In the genomic region with DNA sequence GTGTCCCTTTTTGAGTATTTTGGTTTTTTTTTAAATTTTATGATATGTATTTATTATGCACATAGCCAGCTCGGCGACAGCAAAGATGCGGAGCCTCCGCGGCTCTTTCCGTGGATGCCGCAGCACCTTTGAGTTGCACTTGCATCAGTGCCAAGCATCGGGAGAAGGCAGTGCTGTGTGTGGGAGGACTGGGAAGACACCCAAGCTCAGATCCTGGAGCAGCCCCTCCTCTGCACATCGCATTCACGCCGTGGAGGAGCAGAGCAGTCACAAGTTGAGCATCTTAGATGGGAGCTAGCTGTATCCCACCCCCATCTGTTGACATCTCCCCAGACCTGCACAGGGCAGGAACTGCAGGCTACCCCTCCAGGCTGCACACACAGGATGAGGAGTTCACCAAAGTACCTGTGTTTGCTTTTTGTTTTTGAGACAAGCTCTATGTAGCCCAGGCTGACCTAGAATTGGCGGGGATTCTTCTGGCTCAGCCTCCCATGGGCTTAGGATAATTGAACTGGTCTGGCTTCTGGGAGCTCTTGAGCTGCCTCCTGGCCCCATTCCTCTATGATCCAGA, we compare ENCODE assay signal across 12 mouse cellular contexts. TPM values are rescaled to one million over a fixed set of nuclear protein-coding genes. Genes with fewer than 3 reads are reported as not detected.
DNase-seq lines count a peak whose midpoint lies in the region; ATAC-seq and TF ChIP-seq lines count a peak whose summit lies in the region.
"Had no signal": no experiment of that assay in that cellular context is flagged by ENCODE, and none has a peak within 500 bp of the region (broad histone marks: within the 10 kb centered on the region; RNA-seq: fewer than 3 reads in every experiment).

No protein-coding gene starts in this region.

- WGBS in hindbrain, embryonic 16.5 days, result 83% methylated on average over 12 of the region's 12 CpGs
- WGBS in hindbrain, embryonic 12.5 days, result 87% methylated on average over 12 of the region's 12 CpGs

- ATAC-seq in hindbrain, embryonic 16.5 days, result peak; percentile 16; the same call in 1 of the 2 replicates
- no peak for ATAC-seq in hindbrain, embryonic 12.5 days (ENCODE audit: low FRiP score)
- ATAC-seq: CD4-positive, CD25-positive, alpha-beta regulatory T cell, adult 4 months had no signal

- no peak overlapping the region for H3K9ac ChIP-seq in hindbrain, embryonic 16.5 days (ENCODE audit: low read depth, low read length)
- no peak overlapping the region for H3K9ac ChIP-seq in hindbrain, embryonic 12.5 days
- H3K9ac ChIP-seq: embryonic facial prominence, embryonic 13.5 days; heart, embryonic 15.5 days had no signal

- no peak overlapping the region for H3K4me3 ChIP-seq in hindbrain, embryonic 16.5 days (ENCODE audit: low read length)
- no peak overlapping the region for H3K4me3 ChIP-seq in hindbrain, embryonic 12.5 days
- H3K4me3 ChIP-seq in layer of hippocampus, adult 2 months, result no peak overlapping the region; the same call in 1 of the 2 replicates
- H3K4me3 ChIP-seq: embryonic facial prominence, embryonic 13.5 days; heart, embryonic 15.5 days had no signal

- H3K9me3 ChIP-seq in hindbrain, embryonic 16.5 days (ENCODE audit: control insufficient read depth, low read length), result no peaks in the 10 kb centered on the region
- H3K9me3 ChIP-seq in hindbrain, embryonic 12.5 days (replicated peaks), result no peaks in the 10 kb centered on the region; the same call in 1 of the 2 replicates
- H3K9me3 ChIP-seq: embryonic facial prominence, embryonic 13.5 days; heart, embryonic 15.5 days had no signal

- peak; percentile 68 for DNase-seq in cerebellum, adult 9-11 months
- DNase-seq in layer of hippocampus, adult 2 months (ENCODE audit: low spot score in 2 of 2), result peak; percentile 77 to 88
- peak; percentile 80 for DNase-seq in right cerebral cortex, postnatal 14 days
- no peak for DNase-seq in thymus, postnatal 4 days
- DNase-seq in heart, adult 18-20 months, result no peak
- no peak for DNase-seq in B cell, adult 2 months
- DNase-seq: adrenal gland, adult 8-10 months had no signal

- no peak overlapping the region; the same call in 1 of the 2 replicates for H3K27ac ChIP-seq in hindbrain, embryonic 16.5 days (ENCODE audit: low read depth, low read length)
- no peak overlapping the region for H3K27ac ChIP-seq in hindbrain, embryonic 12.5 days
- peak overlapping the region; percentile 74 for H3K27ac ChIP-seq in layer of hippocampus, adult 2 months
- H3K27ac ChIP-seq: heart, embryonic 15.5 days had no signal

- peaks cover 20% of the 10 kb centered on the region for H3K36me3 ChIP-seq in hindbrain, embryonic 16.5 days (ENCODE audit: control insufficient read depth, insufficient read depth, low read length)
- peaks cover 38% of the 10 kb centered on the region for H3K36me3 ChIP-seq in hindbrain, embryonic 12.5 days

- H3K27me3 ChIP-seq in hindbrain, embryonic 16.5 days (replicated peaks; ENCODE audit: control insufficient read depth, insufficient read depth, low read length), result no peaks in the 10 kb centered on the region
- H3K27me3 ChIP-seq in hindbrain, embryonic 12.5 days, result no peaks in the 10 kb centered on the region
- H3K27me3 ChIP-seq: embryonic facial prominence, embryonic 13.5 days; heart, embryonic 15.5 days had no signal

- TF ChIP-seq CTCF in layer of hippocampus, adult 2 months (conservative IDR thresholded peaks at IDR 0.05), result no peak

- H3K4me2 ChIP-seq in hindbrain, embryonic 16.5 days (ENCODE audit: low read length), result no peak overlapping the region
- H3K4me2 ChIP-seq in hindbrain, embryonic 12.5 days (replicated peaks), result no peak overlapping the region
- H3K4me2 ChIP-seq: embryonic facial prominence, embryonic 13.5 days; heart, embryonic 15.5 days had no signal

- no peaks in the 10 kb centered on the region for H3K4me1 ChIP-seq in hindbrain, embryonic 16.5 days (ENCODE audit: control insufficient read depth, insufficient read depth, low read depth, low read length)
- H3K4me1 ChIP-seq in hindbrain, embryonic 12.5 days, result peaks cover 7% of the 10 kb centered on the region; the same call in 1 of the 2 replicates

RNA-seq across cellular contexts. Expression of gene Ltc4s, which starts 15.7 kb away (rescaled TPM):
- 2.2 and 3.4 TPM in 2 replicates for polyA plus RNA-seq in hindbrain, embryonic 16.5 days (2015; fragmentation: Nextera tagmentation; extraction: Ambion mirVana)
- polyA plus RNA-seq in hindbrain, embryonic 12.5 days (2016; fragmentation: Nextera tagmentation; extraction: Ambion mirVana), result 0.61 and 1.3 TPM in 2 replicates
- 1 to 10 TPM; 6.8 to 9.3 TPM for total RNA-seq in layer of hippocampus, adult 2 months (2021)
- 10 to 100 TPM in 1 of 2 experiments, 1 to 10 TPM in 1; 5.9 to 10.2 TPM for total RNA-seq in heart, adult 18-20 months (2021)
- polyA plus RNA-seq: CD4-positive, CD25-positive, alpha-beta regulatory T cell, adult 4 months had no signal

RNA-seq across cellular contexts. Expression of gene Maml1, which starts 38.0 kb away (rescaled TPM):
- 1.9 and 2.3 TPM in 2 replicates for polyA plus RNA-seq in hindbrain, embryonic 16.5 days (2015; fragmentation: Nextera tagmentation; extraction: Ambion mirVana)
- polyA plus RNA-seq in hindbrain, embryonic 12.5 days (2016; fragmentation: Nextera tagmentation; extraction: Ambion mirVana), result 7.6 and 8.1 TPM in 2 replicates
- total RNA-seq in layer of hippocampus, adult 2 months (2021), result 10 to 100 TPM; 10.1 to 10.8 TPM
- total RNA-seq in heart, adult 18-20 months (2021), result 1 to 10 TPM; 8.8 to 9.6 TPM

RNA-seq across cellular contexts. Expression of gene Mgat4b, which starts 43.4 kb away (rescaled TPM):
- polyA plus RNA-seq in hindbrain, embryonic 16.5 days (2015; fragmentation: Nextera tagmentation; extraction: Ambion mirVana), result 15.6 and 30.9 TPM in 2 replicates
- polyA plus RNA-seq in hindbrain, embryonic 12.5 days (2016; fragmentation: Nextera tagmentation; extraction: Ambion mirVana), result 45.1 and 52.8 TPM in 2 replicates
- total RNA-seq in layer of hippocampus, adult 2 months (2021), result 10 to 100 TPM; 91.2 to 93.0 TPM
- total RNA-seq in heart, adult 18-20 months (2021), result 10 to 100 TPM; 70.3 to 79.9 TPM

RNA-seq across cellular contexts. Expression of gene Sqstm1, which starts 43.5 kb away (rescaled TPM):
- polyA plus RNA-seq in hindbrain, embryonic 16.5 days (2015; fragmentation: Nextera tagmentation; extraction: Ambion mirVana), result 448 and 480 TPM in 2 replicates
- polyA plus RNA-seq in hindbrain, embryonic 12.5 days (2016; fragmentation: Nextera tagmentation; extraction: Ambion mirVana), result 231 and 234 TPM in 2 replicates
- total RNA-seq in layer of hippocampus, adult 2 months (2021), result 100 to 1,000 TPM; 444 to 465 TPM
- 100 to 1,000 TPM; 367 to 455 TPM for total RNA-seq in heart, adult 18-20 months (2021)

Comparison
In these comparisons a context has a peak if more than half of its experiments do, and no peak if none do; other contexts are left out.
1. DNase-seq: peak in cerebellum, adult 9-11 months (single experiment), layer of hippocampus, adult 2 months (2 of 2) and right cerebral cortex, postnatal 14 days (single experiment); none in thymus, postnatal 4 days (single experiment), heart, adult 18-20 months (0 of 2) and B cell, adult 2 months (0 of 2).